Mouse (Mus musculus) adrenal gland, adult (tissue): ENCODE data around the gene Pank4.
A peak's percentile ranks its signal among the peaks of the same experiment; 100 is the strongest.

ENCODE experiments used
- DNase-seq, 2 experiments: peaks; one replicate each; pipeline ENCODE4 v3.0.0; 2022 to 2023; ENCODE audit warnings: low spot score in 1 of 2; ENCODE audit not compliant: inconsistent age in 2 of 2

Gene Pank4

DNA sequence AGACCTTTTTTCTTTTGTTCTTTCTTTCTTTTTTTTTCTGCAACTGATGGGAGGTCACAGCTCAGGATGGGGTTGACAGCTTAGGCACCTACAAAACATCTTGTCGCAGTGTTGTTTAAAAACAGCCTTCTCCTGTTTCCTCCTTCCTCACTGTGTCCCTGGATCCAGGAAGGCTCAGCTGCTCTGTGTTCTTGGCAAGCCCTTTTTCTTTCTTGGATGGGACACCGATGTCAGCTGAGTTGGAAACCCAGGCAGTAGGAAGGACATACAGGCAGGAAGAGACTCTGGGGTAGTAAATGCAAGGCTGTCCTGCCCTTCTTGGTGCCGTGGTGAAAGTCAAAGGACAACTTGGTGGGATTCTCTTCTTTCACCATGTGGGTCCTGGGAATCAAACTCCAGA lies 1.9 kb downstream of the Pank4 start:
- no peak for DNase-seq

DNA sequence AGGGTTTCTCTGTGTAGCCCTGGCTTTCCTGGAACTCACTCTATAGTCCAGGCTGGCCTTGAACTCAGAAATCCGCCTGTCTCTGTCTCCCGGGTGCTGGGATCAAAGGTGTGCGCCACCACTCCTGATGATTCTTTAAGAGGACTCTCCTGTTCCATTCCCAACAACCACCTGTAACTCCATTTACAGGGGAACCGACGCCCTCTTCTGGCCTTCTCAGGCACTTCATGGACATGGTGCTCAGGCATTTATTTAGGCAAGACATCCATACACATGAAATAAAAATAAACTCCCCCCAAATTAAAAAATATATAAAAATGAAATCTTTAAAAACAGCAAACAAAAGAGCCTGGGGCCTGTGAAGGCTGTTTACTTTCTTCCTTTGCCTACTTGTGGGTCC lies 3.2 kb downstream of the Pank4 start:
- DNase-seq = peak in 1 of 2 experiments; percentile 72

DNA sequence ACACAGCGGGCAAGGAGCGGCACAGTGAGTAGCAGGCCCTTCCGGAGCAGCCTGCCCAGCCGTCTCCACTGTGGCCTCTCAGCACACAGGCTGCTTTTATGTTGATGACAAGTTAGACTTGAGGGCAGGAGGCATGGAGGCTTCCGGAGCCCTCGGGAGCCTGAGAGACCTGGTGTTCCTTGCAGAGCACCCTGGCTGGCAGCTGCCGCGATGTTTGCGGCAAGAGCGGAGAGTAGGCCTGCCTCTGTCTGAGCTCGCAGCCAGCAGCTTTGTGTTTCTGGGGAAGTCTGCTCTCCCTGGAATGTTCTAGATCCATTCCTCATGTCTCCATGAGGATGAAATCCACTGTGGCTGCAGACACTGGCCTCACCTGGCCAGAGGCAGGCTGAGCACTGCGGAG lies 8.6 kb downstream of the Pank4 start:
- DNase-seq = no peak

GRCm38 (mm10) chr4:154974163-154974611 lies 10.3 kb downstream of the Pank4 start:
- peak in 1 of 2 experiments; percentile 56 for DNase-seq

- peak in 1 of 2 experiments; percentile 32 for DNase-seq
These were observed 16.2 kb downstream of the Pank4 start for GRCm38 (mm10) chr4:154980110-154980509.

DNA sequence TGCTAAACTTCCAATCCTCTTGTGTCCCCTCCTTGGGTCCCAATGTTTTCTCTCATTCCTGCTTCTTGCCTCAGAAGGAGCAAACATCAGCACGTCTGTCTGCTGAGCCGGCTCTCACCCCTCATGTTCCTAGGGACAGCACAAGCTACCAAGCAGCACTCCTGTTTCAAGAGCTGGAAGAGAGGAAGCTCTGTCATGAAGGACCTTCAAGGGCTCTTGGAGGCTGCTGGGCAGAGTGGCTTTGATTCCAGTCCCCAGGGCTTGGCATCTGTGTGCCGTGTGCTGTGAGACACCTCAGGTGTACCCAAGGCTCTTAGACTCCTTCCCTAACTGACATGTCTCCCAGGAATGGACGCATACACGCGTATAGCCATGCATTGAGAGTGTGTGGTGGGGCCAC lies 17.2 kb downstream of the Pank4 start:
- no peak for DNase-seq

- DNase-seq = peak; percentile 67 to 84
These were observed 17.6 kb downstream of the Pank4 start for GRCm38 (mm10) chr4:154981530-154981929.

- peak; percentile 88 to 91 for DNase-seq
These were observed 18.6 kb downstream of the Pank4 start for GRCm38 (mm10) chr4:154982247-154983120.

GRCm38 (mm10) chr4:154983767-154984166 lies 19.8 kb downstream of the Pank4 start:
- peak in 1 of 2 experiments; percentile 31 for DNase-seq

DNA sequence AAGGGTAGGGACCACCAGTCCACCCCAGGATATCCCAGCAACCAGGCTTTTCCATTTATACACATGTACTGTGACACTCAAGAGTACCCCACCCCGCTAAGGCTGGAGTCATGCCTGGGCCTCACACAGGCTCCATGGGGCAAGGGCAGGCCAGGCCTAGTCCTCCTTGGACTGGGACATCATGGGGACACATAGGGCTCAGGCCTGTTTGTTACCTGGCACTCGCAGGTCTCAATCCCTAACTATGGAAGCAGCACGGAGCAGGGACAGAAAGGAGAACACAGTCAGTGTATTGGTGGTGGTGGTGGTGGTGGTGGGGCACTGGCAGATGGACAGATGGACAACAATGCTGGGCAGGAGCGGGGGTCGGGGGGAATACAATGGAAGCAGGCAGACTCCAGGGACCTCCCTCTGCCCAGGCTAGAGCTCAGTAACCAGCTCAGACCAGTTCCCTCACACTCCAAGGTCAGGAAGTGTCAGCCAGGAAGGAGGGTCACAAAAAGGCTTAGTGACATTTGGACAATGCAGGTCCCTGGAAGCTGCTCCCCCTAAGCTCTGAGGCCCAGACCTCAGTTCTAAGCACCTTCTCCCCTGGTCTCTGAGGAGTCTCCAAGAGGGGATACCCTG lies 21.3 kb downstream of the Pank4 start:
- peak in 1 of 2 experiments; percentile 32 for DNase-seq

- peak; percentile 81 to 92 for DNase-seq
These were observed 22.2 kb downstream of the Pank4 start for GRCm38 (mm10) chr4:154986096-154986495.

GRCm38 (mm10) chr4:154986750-154987149 lies 22.8 kb downstream of the Pank4 start:
- DNase-seq = no peak

GRCm38 (mm10) chr4:154994876-154995275 lies 31.0 kb downstream of the Pank4 start:
- no peak for DNase-seq

GRCm38 (mm10) chr4:154996572-154997154 lies 32.7 kb downstream of the Pank4 start:
- DNase-seq = no peak

- DNase-seq = no peak
These were observed 35.5 kb downstream of the Pank4 start for GRCm38 (mm10) chr4:154999379-154999778.

- DNase-seq = no peak
These were observed 41.4 kb downstream of the Pank4 start for GRCm38 (mm10) chr4:155005278-155005677.

DNA sequence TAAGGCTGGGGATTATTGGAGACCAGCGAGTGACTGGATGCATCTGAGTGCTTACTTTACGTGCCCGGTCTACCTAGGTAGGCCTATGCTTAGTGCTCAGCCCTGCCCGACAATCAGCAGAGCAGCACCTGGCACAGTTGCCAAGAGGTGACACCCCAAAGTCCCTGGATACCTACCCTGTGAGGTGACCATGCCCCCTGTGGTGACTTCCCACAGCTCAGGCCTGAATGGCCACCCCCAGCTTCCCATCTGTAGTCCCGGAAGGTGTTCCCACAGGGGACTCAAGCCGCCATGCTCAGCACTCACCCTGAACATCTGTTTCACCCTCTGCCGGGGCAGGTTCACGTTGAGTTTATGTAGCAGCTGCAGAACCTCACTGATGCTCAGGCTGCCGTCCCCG lies 42.4 kb downstream of the Pank4 start:
- no peak for DNase-seq

DNA sequence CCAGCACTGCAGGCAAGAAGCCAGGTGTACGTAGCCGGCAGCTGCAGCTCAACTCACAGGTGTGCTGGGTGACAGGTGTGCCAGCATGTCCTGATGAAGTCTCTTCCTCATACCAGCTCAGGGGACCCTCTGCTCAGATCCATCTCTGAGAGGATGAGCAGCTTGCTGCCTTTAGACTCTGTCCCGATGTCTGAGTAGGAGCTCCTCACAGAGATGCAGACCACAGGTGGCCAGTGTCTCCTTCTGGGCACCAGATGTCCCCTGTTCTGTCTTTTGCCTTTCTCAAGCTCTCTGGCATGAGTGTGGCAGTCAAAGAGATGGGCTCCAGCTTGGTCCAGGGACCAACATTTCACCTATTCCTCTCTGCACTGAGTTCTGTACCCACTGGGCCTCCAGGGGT lies 43.7 kb downstream of the Pank4 start:
- DNase-seq = no peak

DNA sequence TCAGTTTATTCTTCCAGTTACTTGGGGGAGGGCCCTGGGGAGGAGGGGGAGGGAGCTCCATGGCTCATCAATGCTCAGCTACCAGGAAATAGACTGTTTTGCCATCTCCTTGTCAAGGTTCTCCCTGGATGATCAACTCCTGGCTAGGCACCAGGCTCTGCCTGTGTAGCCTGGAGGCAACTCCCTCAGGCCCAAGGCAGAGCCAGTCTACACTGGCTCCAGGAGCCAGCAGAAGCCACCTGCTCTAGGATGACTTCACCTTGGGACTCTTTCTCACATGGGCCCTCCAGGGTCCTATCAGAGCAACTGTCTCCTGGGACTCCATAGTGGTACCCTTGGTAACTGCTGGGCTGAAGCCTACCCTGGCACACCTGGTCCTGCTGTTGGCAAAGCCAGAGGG lies 44.2 kb downstream of the Pank4 start:
- no peak for DNase-seq

GRCm38 (mm10) chr4:155009216-155009615 lies 45.3 kb downstream of the Pank4 start:
- DNase-seq = no peak

DNA sequence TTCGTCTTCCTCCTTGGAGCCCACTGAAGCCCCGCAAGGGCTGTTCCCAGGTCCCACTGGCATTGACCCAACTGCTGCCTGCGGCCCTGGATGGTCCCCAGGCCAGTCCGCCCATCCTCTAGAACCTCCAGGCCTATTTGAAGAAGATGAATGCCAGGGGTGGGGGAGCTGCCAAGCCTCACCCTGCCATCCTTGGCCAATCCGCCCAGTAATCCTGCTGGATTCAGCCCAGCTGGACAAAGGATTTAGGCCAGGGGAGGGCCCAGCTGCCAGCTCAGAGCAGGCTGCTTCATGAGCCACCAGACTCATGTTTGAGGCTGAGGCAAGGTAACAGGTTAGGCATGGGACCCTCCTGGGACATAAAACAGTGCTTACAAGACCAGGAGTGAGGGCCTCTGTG lies 46.9 kb downstream of the Pank4 start:
- peak in 1 of 2 experiments; percentile 59 for DNase-seq
